Mouse (Mus musculus): Measurements from ENCODE around the gene Elp6.

Gene Elp6

GRCm38 (mm10) chr9:110304969-110305651 is at the start of gene Elp6:
TSS of gene Elp6 (plus strand) at chr9:110305173.
- peak; percentile 90 to 94 for DNase-seq

- DNase-seq: peak; percentile 42 to 44
These were observed 49.5 kb upstream of the Elp6 start for GRCm38 (mm10) chr9:110255407-110256019.

- DNase-seq: peak; percentile 58 to 67
These were observed 46.3 kb upstream of the Elp6 start for GRCm38 (mm10) chr9:110258646-110259045.

GRCm38 (mm10) chr9:110259118-110259517 is 45.9 kb upstream of the Elp6 start:
- no peak for DNase-seq

- DNase-seq: no peak
These were observed 41.8 kb upstream of the Elp6 start for GRCm38 (mm10) chr9:110263181-110263580.

GRCm38 (mm10) chr9:110264991-110265390 is 40.0 kb upstream of the Elp6 start:
- no peak for DNase-seq

GRCm38 (mm10) chr9:110268416-110268815 is 36.6 kb upstream of the Elp6 start:
- no peak for DNase-seq

- no peak for DNase-seq
These were observed 32.6 kb upstream of the Elp6 start for GRCm38 (mm10) chr9:110272330-110272729.

- DNase-seq: no peak
These were observed 31.5 kb upstream of the Elp6 start for GRCm38 (mm10) chr9:110273507-110273906.

- DNase-seq: peak in 1 of 2 experiments; percentile 48
These were observed 29.1 kb upstream of the Elp6 start for GRCm38 (mm10) chr9:110275882-110276281.

- peak in 1 of 2 experiments; percentile 46 for DNase-seq
These were observed 27.5 kb upstream of the Elp6 start for GRCm38 (mm10) chr9:110277431-110277881.

- peak in 1 of 2 experiments; percentile 58 for DNase-seq
These were observed 20.8 kb upstream of the Elp6 start for GRCm38 (mm10) chr9:110284075-110284697.

- DNase-seq: peak; percentile 73 to 77
These were observed 17.6 kb upstream of the Elp6 start for GRCm38 (mm10) chr9:110287321-110287924.

GRCm38 (mm10) chr9:110293254-110293718 is 11.7 kb upstream of the Elp6 start:
- DNase-seq: peak; percentile 36 to 56

GRCm38 (mm10) chr9:110293873-110294415 is 11.0 kb upstream of the Elp6 start:
- no peak for DNase-seq

GRCm38 (mm10) chr9:110294786-110295185 is 10.2 kb upstream of the Elp6 start:
- no peak for DNase-seq

GRCm38 (mm10) chr9:110296867-110297627 is 7.9 kb upstream of the Elp6 start:
- DNase-seq: peak; percentile 89 to 92

- peak in 1 of 2 experiments; percentile 60 for DNase-seq
These were observed 457 bp upstream of the Elp6 start for GRCm38 (mm10) chr9:110304516-110304915.

GRCm38 (mm10) chr9:110306371-110306770 is 1.4 kb downstream of the Elp6 start:
- DNase-seq: no peak

- DNase-seq: peak; percentile 57 to 80
These were observed 9.7 kb downstream of the Elp6 start for GRCm38 (mm10) chr9:110314706-110315105.

- no peak for DNase-seq
These were observed 10.4 kb downstream of the Elp6 start for GRCm38 (mm10) chr9:110315410-110315809.

GRCm38 (mm10) chr9:110315904-110316303 is 10.9 kb downstream of the Elp6 start:
- DNase-seq: no peak

Measured in cerebellum, postnatal 14 days (tissue).